Mouse (Mus musculus) CD4-positive, CD25-positive, alpha-beta regulatory T cell, adult 4 months (primary cell): ENCODE data around the gene Degs2. TPM values are rescaled to one million over a fixed set of nuclear protein-coding genes. Genes with fewer than 3 reads are reported as not detected.
"Not testable (repeated sequence)": the region's sequence is repeated elsewhere in the genome, so short reads cannot be mapped to it uniquely, and the experiment has no call there.

Experiments
- ATAC-seq: one replicate; pipeline ENCODE4 v1.8.0; 2017
- polyA plus RNA-seq, 2 experiments: library from polyadenylated mRNA; unstranded; fragments of 100-300 nt; shearing (Covaris generic); gene quantifications; one replicate each; pipeline ENCODE4 v1.2.1; 2017

The Degs2 gene
- polyA plus RNA-seq = 1 to 10 TPM; 7.4 to 7.8 TPM

GRCm38 (mm10) chr12:108702185-108702584, at the start of gene Degs2:
Degs2 (minus strand) TSS chr12:108702315.
- no peak for ATAC-seq

DNA sequence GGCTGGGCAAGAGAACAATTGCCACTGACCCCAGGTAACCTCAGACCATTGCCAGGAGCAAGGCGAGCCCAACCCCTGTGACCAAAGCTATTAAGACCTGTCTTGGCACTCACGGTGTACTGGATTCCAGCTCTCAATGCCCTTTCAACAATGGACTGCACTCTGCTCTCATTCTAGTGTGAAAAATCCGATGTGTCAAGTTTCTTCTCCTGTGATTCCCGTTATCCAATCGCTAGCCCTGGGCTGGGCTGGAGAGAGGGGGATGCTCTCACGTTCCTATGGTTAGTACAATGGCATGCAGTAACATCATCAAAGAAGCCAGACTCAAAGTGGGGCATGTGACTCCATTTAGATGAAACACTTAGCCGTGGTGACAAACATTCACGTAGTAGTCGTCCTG, 49.7 kb upstream of the Degs2 start:
- no peak for ATAC-seq

DNA sequence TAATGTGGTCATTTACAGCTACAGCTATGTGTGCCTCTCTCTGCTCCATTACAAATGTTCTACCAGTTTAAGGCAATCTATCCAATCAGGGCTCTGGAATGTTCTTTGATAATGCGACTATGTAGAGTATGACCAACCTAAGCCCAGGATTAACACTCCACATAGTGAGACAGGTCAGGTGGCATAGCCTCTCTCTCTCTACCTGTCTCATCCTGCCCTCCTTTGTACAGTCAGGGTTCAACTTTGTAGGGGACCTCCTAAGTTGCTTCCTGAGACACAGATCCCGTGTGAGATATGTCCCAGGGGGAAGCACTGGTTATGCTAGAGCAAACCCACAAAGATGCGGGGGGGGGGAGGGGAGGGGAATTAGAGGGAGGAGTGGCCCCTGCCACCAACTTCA, 48.1 kb upstream of the Degs2 start:
- no peak for ATAC-seq

- ATAC-seq = no peak
These were observed 47.3 kb upstream of the Degs2 start for GRCm38 (mm10) chr12:108749454-108749853.

GRCm38 (mm10) chr12:108749019-108749418, 46.9 kb upstream of the Degs2 start:
- no peak for ATAC-seq

DNA sequence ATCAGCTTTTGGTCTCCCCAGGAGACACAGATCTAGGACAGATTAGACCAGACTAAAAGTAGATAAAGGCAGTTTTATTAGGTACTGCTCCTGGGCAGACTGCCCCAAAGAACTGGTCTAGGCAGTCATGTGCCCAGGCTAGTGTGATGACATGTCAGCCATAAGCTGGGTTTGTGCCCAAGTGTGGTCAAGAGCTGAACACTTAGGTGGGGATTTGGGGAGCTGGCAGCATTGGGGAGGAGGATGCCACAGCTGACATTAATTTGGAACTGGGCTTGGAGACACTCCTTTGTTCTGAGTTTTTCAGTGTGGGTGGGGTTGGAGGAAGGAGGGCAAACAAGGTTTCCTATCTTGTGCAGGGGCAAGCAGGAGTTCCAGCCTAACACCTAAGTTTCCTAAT, 43.9 kb upstream of the Degs2 start:
- no peak for ATAC-seq

- no peak for ATAC-seq
These were observed 40.1 kb upstream of the Degs2 start for GRCm38 (mm10) chr12:108742241-108742640.

- no peak for ATAC-seq
These were observed 39.4 kb upstream of the Degs2 start for GRCm38 (mm10) chr12:108741472-108741871.

DNA sequence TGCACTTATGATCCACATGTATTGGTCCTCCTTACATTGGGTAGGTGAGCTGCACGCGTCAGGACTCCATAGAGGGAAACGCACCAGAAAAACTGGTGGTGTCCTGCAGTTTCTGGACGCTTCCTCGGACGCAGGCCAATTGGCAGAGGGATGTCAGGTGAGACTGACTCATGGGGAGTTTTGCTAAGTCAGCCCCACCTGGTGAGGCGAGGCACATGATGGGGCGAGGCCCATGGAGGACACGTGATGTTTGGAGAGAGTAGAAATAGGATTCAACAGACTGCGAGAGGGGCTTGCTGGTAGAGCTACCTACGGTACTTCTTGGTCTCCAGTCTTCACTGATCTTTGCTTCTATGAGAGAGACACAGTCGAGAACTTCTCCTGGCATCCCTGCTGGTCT, 36.6 kb upstream of the Degs2 start:
- no peak for ATAC-seq

- ATAC-seq = no peak
These were observed 35.7 kb upstream of the Degs2 start for GRCm38 (mm10) chr12:108737838-108738237.

GRCm38 (mm10) chr12:108734386-108734785, 32.3 kb upstream of the Degs2 start:
- no peak for ATAC-seq

GRCm38 (mm10) chr12:108723841-108724240, 21.7 kb upstream of the Degs2 start:
- ATAC-seq = no peak

DNA sequence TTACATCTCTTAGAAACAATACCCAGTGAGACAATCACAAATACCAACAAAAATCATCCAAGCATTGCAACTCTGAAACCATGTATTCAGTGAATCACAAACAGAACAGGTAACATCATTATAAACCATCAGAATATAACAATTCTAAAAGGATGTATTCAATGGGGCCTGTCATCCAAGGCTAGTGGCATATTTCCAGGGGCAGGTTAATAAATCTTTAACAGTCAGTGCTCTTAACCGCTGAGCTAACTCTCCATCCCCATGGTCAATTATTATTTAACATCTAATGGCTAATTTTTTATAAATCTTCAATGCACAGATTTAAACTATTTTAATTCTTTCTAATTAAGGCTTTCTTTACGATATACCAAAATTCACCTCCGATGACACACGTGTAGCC, 20.3 kb upstream of the Degs2 start:
- ATAC-seq = no peak

DNA sequence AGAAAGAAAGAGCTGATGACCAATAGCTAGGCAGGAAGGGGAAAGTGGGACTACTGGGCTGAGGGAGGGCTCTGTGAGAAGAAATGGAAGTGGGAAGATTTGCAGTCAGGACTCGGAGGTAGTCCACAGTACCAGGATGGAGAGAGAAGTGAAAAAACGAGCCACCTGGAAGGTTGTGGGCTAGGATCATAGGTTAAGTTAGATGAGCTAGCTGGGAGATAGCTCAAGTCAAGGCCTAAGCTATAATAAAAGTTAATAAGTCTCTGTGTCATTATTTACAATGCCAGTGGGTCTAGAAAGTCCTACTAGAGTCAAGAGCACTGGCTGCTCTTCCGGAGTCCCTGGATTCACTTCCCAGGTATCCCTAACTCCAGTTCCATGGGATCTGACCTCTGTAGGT, 16.4 kb upstream of the Degs2 start:
- ATAC-seq = no peak

GRCm38 (mm10) chr12:108715854-108716253, 13.7 kb upstream of the Degs2 start:
- no peak for ATAC-seq

GRCm38 (mm10) chr12:108713972-108714371, 11.9 kb upstream of the Degs2 start:
- not testable (repeated sequence) for ATAC-seq

DNA sequence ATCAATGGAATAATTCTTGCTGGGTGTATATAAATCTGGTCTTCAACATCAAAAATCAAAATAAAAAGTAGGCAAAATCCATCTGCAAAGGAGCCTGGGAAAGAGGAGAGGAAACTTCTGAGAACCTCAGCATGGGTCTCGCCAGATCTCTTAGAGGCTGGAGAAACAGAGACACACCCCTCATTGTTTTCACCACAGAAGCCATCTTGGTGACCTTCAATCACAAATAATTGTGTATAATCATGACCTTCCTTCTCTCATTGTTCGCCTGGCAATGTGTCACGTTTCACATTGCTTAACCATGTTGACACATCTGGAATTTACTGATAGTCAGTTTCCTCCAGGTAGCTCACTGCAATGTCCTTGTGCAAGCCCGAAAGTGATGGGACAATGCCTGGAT, 10.4 kb upstream of the Degs2 start:
- no peak for ATAC-seq

GRCm38 (mm10) chr12:108710861-108711615, 8.9 kb upstream of the Degs2 start:
- ATAC-seq = no peak

GRCm38 (mm10) chr12:108709964-108710765, 8.1 kb upstream of the Degs2 start:
- no peak for ATAC-seq

GRCm38 (mm10) chr12:108709386-108709785, 7.3 kb upstream of the Degs2 start:
- no peak for ATAC-seq

DNA sequence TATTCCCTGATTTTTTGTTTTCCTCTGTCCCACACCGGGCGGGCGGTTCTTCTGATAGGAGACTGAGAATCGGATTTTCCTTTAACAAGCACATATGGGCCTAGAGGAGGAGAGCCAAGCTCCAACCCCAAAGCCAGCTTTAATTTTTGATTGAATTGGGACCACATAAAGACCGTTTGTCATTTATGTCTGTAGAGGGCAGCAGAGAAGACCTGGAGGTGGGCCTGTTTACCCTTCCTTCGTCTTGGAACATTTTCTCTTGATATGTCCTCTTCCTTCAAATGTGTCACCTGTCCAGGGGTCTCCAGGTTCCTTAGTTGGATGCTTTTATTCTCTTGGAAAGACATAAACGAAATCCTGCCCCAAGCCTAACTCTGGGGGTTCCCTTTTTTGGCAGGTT, 4.0 kb upstream of the Degs2 start:
- ATAC-seq = no peak

GRCm38 (mm10) chr12:108705486-108705885, 3.4 kb upstream of the Degs2 start:
- no peak for ATAC-seq

DNA sequence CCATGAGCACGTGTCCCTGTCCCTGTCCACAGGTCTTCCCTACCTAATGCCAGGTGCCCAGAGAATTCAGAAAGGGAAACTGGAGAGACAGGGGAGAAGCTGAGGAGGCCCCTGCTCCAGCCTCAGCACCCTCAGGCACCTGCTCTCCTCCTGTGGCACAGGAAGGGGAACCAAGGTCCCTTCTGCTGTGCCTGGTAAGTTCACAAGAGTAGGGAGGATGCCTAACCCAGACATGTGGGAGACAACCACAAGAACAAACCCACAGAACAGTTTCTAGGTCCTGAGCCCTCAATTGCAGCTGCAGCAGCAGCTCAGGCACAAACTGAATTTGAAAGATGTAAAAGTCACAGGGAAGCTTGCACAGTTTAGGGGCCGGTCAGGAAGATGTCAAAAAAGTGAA, 894 bp downstream of the Degs2 start:
- ATAC-seq = no peak

- no peak for ATAC-seq
These were observed 2.1 kb downstream of the Degs2 start for GRCm38 (mm10) chr12:108700037-108700436.
